Mouse (Mus musculus) midbrain, embryonic 16.5 days (tissue): ENCODE data around the gene Myd88. TPM values are rescaled to one million over a fixed set of nuclear protein-coding genes. Genes with fewer than 3 reads are reported as not detected.
A peak's percentile ranks its signal among the peaks of the same experiment; 100 is the strongest.

ENCODE experiments used
- ATAC-seq: fragments of 200-750 bp; cut with Nextera tagmentation; 2 replicates; pipeline ENCODE4 v1.8.0; 2017; ENCODE audit warnings: moderate TSS enrichment
- H3K27ac ChIP-seq: fragments of 300-500 bp; sonication (generic); 2 replicates; pipeline ENCODE4 v1.5.1; 2014; ENCODE audit warnings: mild to moderate bottlenecking, low read length, mixed read lengths
- H3K27me3 ChIP-seq: fragments of 300-500 bp; sonication (generic); 2 replicates; pipeline ENCODE4 v1.6.1; 2014; ENCODE audit warnings: low read depth, low read length, mixed read lengths; ENCODE audit not compliant: control insufficient read depth, insufficient read depth
- H3K36me3 ChIP-seq: fragments of 300-500 bp; sonication (generic); 2 replicates; pipeline ENCODE4 v1.6.1; 2014; ENCODE audit warnings: mild to moderate bottlenecking, low read length, moderate library complexity, mixed read lengths; ENCODE audit not compliant: control insufficient read depth, insufficient read depth
- H3K4me1 ChIP-seq: fragments of 300-500 bp; sonication (generic); 2 replicates; pipeline ENCODE4 v1.6.1; 2014; ENCODE audit warnings: mild to moderate bottlenecking, low read length, mixed read lengths; ENCODE audit not compliant: control insufficient read depth, insufficient read depth
- H3K4me2 ChIP-seq: fragments of 300-500 bp; sonication (generic); 2 replicates; pipeline ENCODE4 v1.6.1; 2014; ENCODE audit warnings: mild to moderate bottlenecking, low read length, mixed read lengths
- H3K4me3 ChIP-seq: fragments of 300-500 bp; sonication (generic); 2 replicates; pipeline ENCODE4 v1.5.1; 2014; ENCODE audit warnings: low read depth, mild to moderate bottlenecking, low read length, moderate library complexity, mixed read lengths
- H3K9ac ChIP-seq: fragments of 300-500 bp; sonication (generic); 2 replicates; pipeline ENCODE4 v1.6.1; 2014; ENCODE audit warnings: low read depth, low read length, mixed read lengths
- H3K9me3 ChIP-seq: fragments of 300-500 bp; sonication (generic); replicated peaks from 2 replicates; pipeline ENCODE4 v1.6.1; 2014; ENCODE audit warnings: mild to moderate bottlenecking, low read length, mixed read lengths; ENCODE audit not compliant: control insufficient read depth, poor library complexity, severe bottlenecking
- WGBS: fragments of 180-500 bp; shearing (Covaris S2); extraction: QIAGEN DNeasy Blood & Tissue Kit; methylation state at CpG from one replicate; pipeline ENCODE4 v1.1.7; 2014; 5-methylcytosine and 5-hydroxymethylcytosine counted together
- polyA plus RNA-seq: library from polyadenylated mRNA; unstranded; fragments of >200 nt; fragmentation: Nextera tagmentation; extraction: Ambion mirVana; gene quantifications from 2 replicates; pipeline ENCODE4 v1.2.1, GENCODE M21; 2015

The Myd88 gene
- polyA plus RNA-seq, 1 experiment from 2014 or later = 5.8 TPM

DNA sequence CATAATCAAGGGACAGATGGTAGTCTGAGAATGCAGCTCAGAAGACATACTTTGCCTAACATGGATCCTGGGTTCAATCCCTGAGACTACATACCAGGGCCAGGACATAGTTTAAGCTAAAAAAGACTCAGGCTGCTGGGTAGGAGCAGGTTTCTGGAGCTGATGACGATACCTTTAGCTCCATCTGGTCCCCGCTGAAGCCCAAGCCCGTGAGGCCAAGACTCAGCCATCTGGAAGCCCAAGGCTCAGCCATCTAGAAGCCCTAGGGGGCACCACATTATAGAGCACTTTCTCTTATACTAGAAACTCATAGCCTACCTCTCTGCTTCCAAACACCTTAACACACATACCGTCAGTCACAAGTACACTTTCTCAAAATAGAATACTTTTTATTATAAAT lies 5.6 kb downstream of the Myd88 start:
- WGBS = 83% methylated on average over 4 of the region's 4 CpGs

DNA sequence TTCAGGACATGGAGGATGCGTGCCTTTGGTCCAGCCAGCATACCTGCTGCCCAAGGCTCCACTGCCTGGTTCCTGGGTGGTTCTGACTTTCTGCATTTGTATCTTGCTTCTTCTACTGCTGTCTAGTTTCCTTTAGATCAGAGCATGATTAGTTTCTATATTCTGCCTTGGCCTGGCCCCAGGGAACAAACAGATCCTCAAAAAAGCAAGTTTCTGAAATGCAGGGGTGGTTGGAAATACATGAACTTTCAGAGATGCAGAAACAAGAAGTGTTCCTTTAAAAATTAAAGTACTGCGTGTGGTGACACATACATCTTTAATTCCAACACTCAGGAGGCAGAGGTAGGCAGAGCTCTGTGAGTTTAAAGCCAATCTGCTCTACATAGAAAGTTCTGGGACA lies 6.4 kb downstream of the Myd88 start:
- Histone ChIP-seq H3K4me2 (no peak overlapping the region), H3K36me3 (no peaks in the 10 kb centered on the region), H3K4me1 (peaks cover 6% of the 10 kb centered on the region; the same call in 1 of the 2 replicates), H3K9ac (no peak overlapping the region), H3K27ac (no peak overlapping the region), H3K27me3 (0 out of 2 replicates have a peak, but pooled peaks cover 5% of the 10 kb centered on the region), H3K9me3 (no peaks in the 10 kb centered on the region), H3K4me3 (no peak overlapping the region)
- WGBS = 85% methylated on average over 2 of the region's 2 CpGs
- ATAC-seq = no peak

More for the DNA sequence above, 5.6 kb downstream of the Myd88 start:
- ATAC-seq = no peak
- Histone ChIP-seq H3K36me3 (no peaks in the 10 kb centered on the region), H3K9ac (no peak overlapping the region), H3K27ac (no peak overlapping the region), H3K4me2 (no peak overlapping the region), H3K4me1 (peaks cover 10% of the 10 kb centered on the region), H3K27me3 (0 out of 2 replicates have a peak, but pooled peaks cover 5% of the 10 kb centered on the region), H3K9me3 (no peaks in the 10 kb centered on the region), H3K4me3 (no peak overlapping the region)

DNA sequence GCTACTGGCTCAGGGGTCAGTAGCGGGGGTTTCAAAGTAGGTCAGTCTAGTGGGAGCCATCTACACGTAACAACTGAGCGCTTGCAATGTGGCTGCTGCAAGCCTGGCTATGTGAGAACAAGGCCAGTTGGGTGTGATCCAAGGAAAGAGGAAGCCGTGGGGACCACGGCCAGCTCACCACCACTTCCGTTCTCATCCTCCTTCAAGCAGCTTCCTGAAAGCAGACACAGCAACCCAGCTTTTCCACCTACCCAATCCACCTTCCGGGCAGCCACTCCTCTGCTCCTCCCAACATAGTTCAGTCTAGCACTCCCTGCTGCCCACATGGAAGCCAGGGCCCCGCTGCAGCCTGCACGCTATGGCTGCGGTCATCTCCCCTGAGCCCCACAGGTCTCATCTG lies 6.9 kb downstream of the Myd88 start:
- Histone ChIP-seq H3K27me3 (0 out of 2 replicates have a peak, but pooled peaks cover 5% of the 10 kb centered on the region), H3K9ac (no peak overlapping the region), H3K4me1 (peaks cover under 1% of the 10 kb centered on the region; the same call in 1 of the 2 replicates), H3K27ac (no peak overlapping the region), H3K4me2 (no peak overlapping the region), H3K36me3 (no peaks in the 10 kb centered on the region), H3K4me3 (no peak overlapping the region), H3K9me3 (no peaks in the 10 kb centered on the region)
- 70% methylated on average over 10 of the region's 10 CpGs for WGBS
- no peak for ATAC-seq

DNA sequence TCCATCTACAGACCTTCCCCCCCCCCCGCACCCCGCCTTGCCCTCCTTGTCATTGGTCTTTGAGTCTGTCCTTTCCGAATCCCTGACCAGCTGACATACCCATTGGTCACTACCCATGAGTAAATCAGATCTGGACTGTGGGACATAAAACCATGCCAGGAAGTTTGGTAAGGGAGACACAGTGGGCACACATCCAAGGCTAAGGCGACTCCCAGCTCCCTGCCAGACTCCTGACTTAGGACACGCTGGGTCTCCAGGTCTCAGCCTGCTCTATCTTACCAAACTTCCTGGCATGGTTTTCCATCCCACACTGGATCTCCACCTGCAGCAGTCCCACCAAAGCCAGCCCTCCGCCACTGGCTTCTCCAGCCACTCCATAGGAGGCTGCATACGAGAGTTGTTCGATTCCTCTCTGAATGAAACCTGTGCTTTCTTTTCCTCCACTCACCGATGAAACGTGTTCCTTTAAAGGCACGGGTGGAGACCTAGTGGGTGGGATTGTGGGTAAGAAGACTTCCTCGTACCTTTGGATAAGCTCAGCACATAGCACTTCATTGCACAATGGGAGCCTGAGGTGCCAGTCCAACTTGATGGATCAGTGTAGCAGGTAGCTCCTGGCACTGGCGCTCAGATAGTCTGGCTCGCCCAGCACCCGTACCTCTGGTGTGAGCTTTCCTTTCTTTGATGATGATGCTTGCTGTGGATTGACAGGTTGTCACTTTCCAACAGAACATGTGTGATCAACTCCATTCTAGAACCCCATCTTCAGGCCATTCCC lies 10.8 kb downstream of the Myd88 start:
- H3K9ac ChIP-seq = no peak overlapping the region
- no peaks in the 10 kb centered on the region for H3K27me3 ChIP-seq
- H3K9me3 ChIP-seq = no peaks in the 10 kb centered on the region
- no peak for ATAC-seq
- H3K4me1 ChIP-seq = no peaks in the 10 kb centered on the region
- no peaks in the 10 kb centered on the region for H3K36me3 ChIP-seq
- H3K27ac ChIP-seq = no peak overlapping the region
- no peak overlapping the region for H3K4me3 ChIP-seq
- WGBS = 89% methylated on average over 15 of the region's 15 CpGs
- no peak overlapping the region for H3K4me2 ChIP-seq

DNA sequence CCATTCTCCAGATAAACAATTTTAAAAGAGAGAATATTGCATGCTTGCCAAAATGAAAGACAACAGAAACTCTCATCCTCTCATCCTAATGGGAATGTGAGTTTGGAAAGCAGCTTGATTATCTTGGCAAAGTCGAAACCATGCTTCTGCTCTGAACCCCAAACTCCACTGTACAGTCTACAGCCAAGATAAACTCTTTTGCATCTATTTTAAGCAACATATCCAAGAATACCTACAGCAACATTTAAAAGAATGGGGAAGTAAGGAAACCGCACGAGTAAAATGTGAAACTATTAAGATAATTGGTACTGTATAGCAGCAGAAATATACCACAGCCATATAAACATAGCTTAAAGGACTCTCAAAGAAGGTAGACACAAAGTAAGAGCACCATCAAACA lies 12.7 kb downstream of the Myd88 start:
- Histone ChIP-seq H3K4me2 (no peak overlapping the region), H3K27me3 (no peaks in the 10 kb centered on the region), H3K27ac (no peak overlapping the region), H3K4me1 (no peaks in the 10 kb centered on the region), H3K36me3 (no peaks in the 10 kb centered on the region), H3K9me3 (no peaks in the 10 kb centered on the region), H3K9ac (no peak overlapping the region), H3K4me3 (no peak overlapping the region)
- 89% methylated on average over 3 of the region's 3 CpGs for WGBS
- no peak for ATAC-seq

DNA sequence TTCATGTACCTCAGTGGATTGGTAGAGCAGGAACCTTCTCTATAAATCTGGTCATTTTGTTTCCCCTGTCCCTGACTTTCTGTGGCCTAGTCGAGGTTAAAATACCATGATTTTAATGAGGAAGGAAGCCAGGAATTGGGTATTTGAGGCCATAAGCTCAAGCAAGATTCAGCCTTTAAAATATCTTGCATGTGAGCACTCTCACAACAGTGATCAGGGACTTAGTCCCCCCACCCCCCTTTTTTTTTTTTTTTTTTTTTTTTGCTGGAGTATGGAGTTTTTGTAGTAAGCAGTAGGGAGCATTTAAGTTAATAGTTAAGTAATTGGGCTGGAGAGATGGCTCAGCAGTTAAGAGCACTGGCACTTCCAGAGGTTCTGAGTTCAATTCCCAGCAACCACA lies 17.1 kb downstream of the Myd88 start:
- Histone ChIP-seq H3K9ac (no peak overlapping the region), H3K9me3 (no peaks in the 10 kb centered on the region), H3K4me2 (no peak overlapping the region), H3K27ac (no peak overlapping the region), H3K4me3 (no peak overlapping the region), H3K27me3 (no peaks in the 10 kb centered on the region), H3K4me1 (peaks cover 16% of the 10 kb centered on the region), H3K36me3 (no peaks in the 10 kb centered on the region)
- ATAC-seq = no peak
- 85% methylated on average over 1 of the region's 1 CpGs for WGBS

DNA sequence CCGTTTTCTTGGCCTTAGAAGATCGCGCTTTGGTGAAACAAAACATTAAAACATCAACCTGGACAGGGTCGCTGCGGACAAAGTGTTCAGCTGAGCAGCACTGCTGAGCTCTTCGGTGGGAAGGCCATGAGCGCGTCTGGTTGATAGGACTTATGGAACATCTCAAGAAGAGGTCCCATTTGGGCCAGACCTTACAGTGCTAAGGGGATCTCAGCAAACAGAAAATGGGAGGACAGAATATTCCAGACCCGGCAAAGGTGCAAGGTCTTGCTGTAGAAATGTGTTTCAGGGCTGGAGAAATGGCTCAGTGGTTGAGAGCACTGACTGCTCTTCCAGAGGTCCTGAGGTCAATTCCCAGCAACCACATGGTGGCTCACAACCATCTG lies 18.0 kb downstream of the Myd88 start:
- peaks cover 16% of the 10 kb centered on the region for H3K4me1 ChIP-seq
- no peaks in the 10 kb centered on the region for H3K27me3 ChIP-seq
- no peaks in the 10 kb centered on the region for H3K9me3 ChIP-seq
- WGBS = 4% methylated on average over 9 of the region's 9 CpGs
- ATAC-seq = peak; percentile 33
- peak overlapping the region; percentile 62 for H3K4me2 ChIP-seq
- peak overlapping the region; percentile 67 for H3K9ac ChIP-seq
- no peaks in the 10 kb centered on the region for H3K36me3 ChIP-seq
- H3K27ac ChIP-seq = peak overlapping the region; percentile 94
- peak overlapping the region; percentile 89 for H3K4me3 ChIP-seq

DNA sequence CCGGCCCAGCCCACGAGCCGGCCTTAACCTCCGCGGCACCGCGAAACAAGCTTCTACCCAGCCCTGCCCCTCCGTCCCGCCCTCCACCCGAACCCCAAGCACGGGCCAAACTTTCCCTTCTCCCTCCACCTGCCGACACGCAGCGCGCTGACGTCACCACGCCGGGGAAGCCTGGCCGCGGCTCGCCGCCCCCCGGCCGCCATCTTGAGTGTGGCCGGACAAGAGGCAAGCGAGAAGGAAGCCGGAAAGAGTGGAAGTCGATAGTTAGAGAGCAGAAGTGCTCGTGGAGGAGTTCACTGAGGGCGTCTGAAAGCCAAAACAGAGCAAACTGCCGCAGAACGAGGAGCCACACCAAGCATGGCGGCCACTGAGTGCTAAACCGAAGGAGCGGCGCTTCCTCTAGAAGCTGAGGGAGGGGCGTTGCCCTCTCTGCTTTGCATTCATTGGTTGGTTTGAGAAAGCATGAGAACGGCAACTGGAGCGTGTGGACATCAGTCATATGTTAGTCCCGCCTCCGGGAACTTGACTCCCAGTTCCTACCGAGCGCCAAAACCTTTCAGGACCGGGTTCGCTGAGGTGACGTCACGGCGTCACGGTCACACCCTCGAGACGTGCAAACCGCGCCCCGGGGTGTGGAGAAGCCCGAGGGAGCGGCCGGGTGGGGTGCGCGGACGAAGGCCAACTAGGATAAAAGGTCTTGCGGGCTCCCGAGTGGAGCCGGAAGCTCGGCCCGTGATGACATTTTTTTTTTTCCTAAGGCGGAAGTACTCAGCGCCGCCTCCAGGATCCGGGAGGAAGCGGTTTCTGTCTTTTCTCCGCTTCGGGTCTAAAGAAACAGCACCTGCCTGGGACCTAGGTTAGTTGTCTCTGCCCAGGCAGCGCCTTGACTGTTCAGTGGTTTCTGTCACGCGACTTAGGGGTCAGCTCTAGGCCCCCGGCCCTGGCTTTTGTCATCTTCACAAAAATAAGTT lies 18.6 kb downstream of the Myd88 start, which contains the start of gene Oxsr1:
TSS of gene Oxsr1 (minus strand) at position 139 of the 971 bp plus-strand sequence.
- Histone ChIP-seq H3K27ac (peak within 1 kb of the TSS; percentile 94), H3K36me3 (no peaks in the 10 kb centered on the region), H3K9me3 (no peaks in the 10 kb centered on the region), H3K4me3 (peak within 1 kb of the TSS; percentile 89), H3K27me3 (no peaks in the 10 kb centered on the region), H3K4me2 (peak within 1 kb of the TSS; percentile 87), H3K9ac (peak within 1 kb of the TSS; percentile 90), H3K4me1 (peaks cover 16% of the 10 kb centered on the region)
- ATAC-seq = peak; percentile 97
- WGBS = under 1% methylated on average over 76 of the region's 76 CpGs
